Mouse (Mus musculus) kidney, embryonic 14.5 days (tissue): Measurements from ENCODE around the gene Gm2115. TPM values are rescaled to one million over a fixed set of nuclear protein-coding genes. Genes with fewer than 3 reads are reported as not detected.

ENCODE experiments used
- ATAC-seq: fragments of 200-750 bp; cut with Nextera tagmentation; 2 replicates; pipeline ENCODE4 v1.8.0; 2017; ENCODE audit warnings: moderate number of reproducible peaks, mild to moderate bottlenecking, moderate TSS enrichment, moderate library complexity; ENCODE audit not compliant: low FRiP score, low TSS enrichment
- H3K27ac ChIP-seq: fragments of 300-500 bp; sonication (generic); 2 replicates; pipeline ENCODE4 v1.5.1; 2014; ENCODE audit warnings: low read depth, mild to moderate bottlenecking, low read length, moderate library complexity, mixed read lengths
- H3K27me3 ChIP-seq: fragments of 300-500 bp; sonication (generic); 2 replicates; pipeline ENCODE4 v1.6.1; 2014; ENCODE audit warnings: mild to moderate bottlenecking, low read length; ENCODE audit not compliant: control insufficient read depth, insufficient read depth
- H3K36me3 ChIP-seq: fragments of 300-500 bp; sonication (generic); 2 replicates; pipeline ENCODE4 v1.6.1; 2014; ENCODE audit warnings: low read length, mixed read lengths; ENCODE audit not compliant: control insufficient read depth, insufficient read depth
- H3K4me1 ChIP-seq: fragments of 300-500 bp; sonication (generic); 2 replicates; pipeline ENCODE4 v1.6.1; 2014; ENCODE audit warnings: low read length, mixed read lengths; ENCODE audit not compliant: control insufficient read depth, insufficient read depth
- H3K4me2 ChIP-seq: fragments of 300-500 bp; sonication (generic); replicated peaks from 2 replicates; pipeline ENCODE4 v1.6.1; 2014; ENCODE audit warnings: low read depth, mild to moderate bottlenecking, low read length
- H3K4me3 ChIP-seq: fragments of 300-500 bp; sonication (generic); 2 replicates; pipeline ENCODE4 v1.5.1; 2014; ENCODE audit warnings: mild to moderate bottlenecking, low read length
- H3K9ac ChIP-seq: fragments of 300-500 bp; sonication (generic); 2 replicates; pipeline ENCODE4 v1.6.1; 2014; ENCODE audit warnings: low read depth, mild to moderate bottlenecking, low read length, moderate library complexity
- H3K9me3 ChIP-seq: fragments of 300-500 bp; sonication (generic); 2 replicates; pipeline ENCODE4 v1.6.1; 2016; ENCODE audit warnings: low read length; ENCODE audit not compliant: control insufficient read depth
- WGBS: fragments of 180-500 bp; shearing (Covaris S2); extraction: QIAGEN DNeasy Blood & Tissue Kit; methylation state at CpG from one replicate; pipeline ENCODE4 v1.1.7; 2014; 5-methylcytosine and 5-hydroxymethylcytosine counted together
- polyA plus RNA-seq: library from polyadenylated mRNA; unstranded; fragments of >200 nt; fragmentation: Nextera tagmentation; extraction: Ambion mirVana; gene quantifications from 2 replicates; pipeline ENCODE4 v1.2.1, GENCODE M21; 2014

Gm2115 gene
- polyA plus RNA-seq, 1 experiment from 2014 or later: 0.07 TPM

DNA sequence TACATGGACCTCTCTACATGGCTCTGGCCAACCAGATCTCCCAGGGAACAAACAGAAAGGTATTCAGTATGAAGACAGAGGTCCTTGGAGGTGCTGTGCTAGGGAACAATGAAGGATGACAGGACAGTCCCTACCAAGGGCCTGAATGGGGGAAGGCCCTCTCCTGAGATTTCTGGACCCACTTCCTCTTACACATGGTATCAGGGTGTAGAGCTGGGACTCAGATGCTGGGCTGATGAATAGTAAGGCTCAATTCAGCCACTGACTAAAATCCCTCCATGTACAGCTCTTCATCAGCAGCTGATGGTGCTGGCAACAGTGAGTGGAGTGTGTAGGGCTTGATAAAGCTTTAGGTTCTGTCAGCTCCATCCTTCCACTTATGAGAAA lies 66.2 kb downstream of the Gm2115 start:
- no peaks in the 10 kb centered on the region for H3K36me3 ChIP-seq
- H3K27me3 ChIP-seq: no peaks in the 10 kb centered on the region
- no peak; the same call in 1 of the 2 replicates for ATAC-seq
- no peaks in the 10 kb centered on the region for H3K9me3 ChIP-seq
- H3K4me3 ChIP-seq: no peak overlapping the region
- H3K9ac ChIP-seq: no peak overlapping the region
- no peak overlapping the region for H3K27ac ChIP-seq
- no peaks in the 10 kb centered on the region for H3K4me1 ChIP-seq
- no peak overlapping the region for H3K4me2 ChIP-seq

DNA sequence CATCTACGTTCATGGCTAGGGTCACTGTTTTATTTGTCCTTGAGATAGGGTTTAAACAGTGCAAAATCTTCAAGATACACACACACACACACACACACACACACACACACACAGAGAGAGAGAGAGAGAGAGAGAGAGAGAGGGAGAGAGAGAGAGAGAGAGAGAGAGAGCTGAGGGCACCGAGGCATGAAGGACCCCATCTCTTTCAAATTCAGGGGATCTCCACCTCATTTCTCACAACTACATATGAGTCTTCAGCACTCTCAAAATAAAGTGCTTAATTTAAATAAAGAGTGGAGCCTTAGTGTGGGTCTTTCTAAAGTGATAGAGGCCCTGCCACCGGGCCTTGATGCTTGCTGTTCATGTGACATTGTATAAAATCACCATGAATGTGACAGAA lies 67.2 kb downstream of the Gm2115 start:
- no peak overlapping the region for H3K27ac ChIP-seq
- ATAC-seq: no peak
- H3K9ac ChIP-seq: no peak overlapping the region
- no peak overlapping the region for H3K4me2 ChIP-seq
- no peaks in the 10 kb centered on the region for H3K27me3 ChIP-seq
- WGBS: 82% methylated on average over 3 of the region's 3 CpGs
- H3K4me1 ChIP-seq: no peaks in the 10 kb centered on the region
- H3K4me3 ChIP-seq: no peak overlapping the region
- no peaks in the 10 kb centered on the region for H3K9me3 ChIP-seq
- no peaks in the 10 kb centered on the region for H3K36me3 ChIP-seq

GRCm38 (mm10) chr7:84596633-84597032 lies 67.9 kb downstream of the Gm2115 start:
- H3K4me3 ChIP-seq: no peak overlapping the region
- WGBS: 87% methylated on average over 3 of the region's 3 CpGs
- H3K9me3 ChIP-seq: no peaks in the 10 kb centered on the region
- no peaks in the 10 kb centered on the region for H3K36me3 ChIP-seq
- ATAC-seq: no peak
- no peak overlapping the region for H3K9ac ChIP-seq
- H3K4me1 ChIP-seq: no peaks in the 10 kb centered on the region
- no peaks in the 10 kb centered on the region for H3K27me3 ChIP-seq
- no peak overlapping the region for H3K4me2 ChIP-seq
- H3K27ac ChIP-seq: no peak overlapping the region

DNA sequence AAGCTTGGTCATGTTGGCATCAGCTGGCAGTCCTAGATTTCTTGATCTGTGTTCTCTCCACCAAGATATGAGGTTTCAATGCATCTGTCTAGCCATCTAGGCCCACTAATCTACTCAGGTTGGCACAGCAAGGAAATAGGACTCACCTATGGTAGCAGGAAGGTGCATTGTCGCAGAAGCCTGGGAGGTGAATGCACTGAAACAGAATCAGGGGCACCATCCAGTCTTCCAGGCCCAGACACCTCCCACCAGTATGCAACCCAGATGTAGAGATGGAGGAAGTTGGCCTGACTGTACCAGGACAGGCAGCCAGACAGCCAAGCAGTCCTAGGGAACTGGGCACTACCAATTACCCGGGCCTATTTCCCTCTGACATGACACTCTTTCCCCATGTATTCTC lies 71.9 kb downstream of the Gm2115 start:
- H3K9ac ChIP-seq: no peak overlapping the region
- H3K4me2 ChIP-seq: no peak overlapping the region
- H3K36me3 ChIP-seq: no peaks in the 10 kb centered on the region
- no peaks in the 10 kb centered on the region for H3K9me3 ChIP-seq
- 98% methylated on average over 2 of the region's 2 CpGs for WGBS
- H3K27ac ChIP-seq: no peak overlapping the region
- no peaks in the 10 kb centered on the region for H3K4me1 ChIP-seq
- no peak overlapping the region for H3K4me3 ChIP-seq
- no peak for ATAC-seq
- H3K27me3 ChIP-seq: no peaks in the 10 kb centered on the region

- H3K4me1 ChIP-seq: no peaks in the 10 kb centered on the region
- WGBS: 85% methylated on average over 3 of the region's 3 CpGs
- no peak overlapping the region for H3K4me3 ChIP-seq
- H3K4me2 ChIP-seq: no peak overlapping the region
- H3K27ac ChIP-seq: no peak overlapping the region
- H3K9ac ChIP-seq: no peak overlapping the region
- ATAC-seq: no peak
- no peaks in the 10 kb centered on the region for H3K9me3 ChIP-seq
- no peaks in the 10 kb centered on the region for H3K27me3 ChIP-seq
- H3K36me3 ChIP-seq: no peaks in the 10 kb centered on the region
These were observed 72.6 kb downstream of the Gm2115 start for GRCm38 (mm10) chr7:84601331-84601730.

GRCm38 (mm10) chr7:84604501-84604900 lies 75.7 kb downstream of the Gm2115 start:
- no peak for ATAC-seq
- no peak overlapping the region for H3K27ac ChIP-seq
- H3K4me3 ChIP-seq: no peak overlapping the region
- H3K36me3 ChIP-seq: no peaks in the 10 kb centered on the region
- H3K27me3 ChIP-seq: no peaks in the 10 kb centered on the region
- no peaks in the 10 kb centered on the region for H3K4me1 ChIP-seq
- no peaks in the 10 kb centered on the region for H3K9me3 ChIP-seq
- WGBS: 57% methylated on average over 3 of the region's 3 CpGs
- H3K9ac ChIP-seq: no peak overlapping the region
- H3K4me2 ChIP-seq: no peak overlapping the region

DNA sequence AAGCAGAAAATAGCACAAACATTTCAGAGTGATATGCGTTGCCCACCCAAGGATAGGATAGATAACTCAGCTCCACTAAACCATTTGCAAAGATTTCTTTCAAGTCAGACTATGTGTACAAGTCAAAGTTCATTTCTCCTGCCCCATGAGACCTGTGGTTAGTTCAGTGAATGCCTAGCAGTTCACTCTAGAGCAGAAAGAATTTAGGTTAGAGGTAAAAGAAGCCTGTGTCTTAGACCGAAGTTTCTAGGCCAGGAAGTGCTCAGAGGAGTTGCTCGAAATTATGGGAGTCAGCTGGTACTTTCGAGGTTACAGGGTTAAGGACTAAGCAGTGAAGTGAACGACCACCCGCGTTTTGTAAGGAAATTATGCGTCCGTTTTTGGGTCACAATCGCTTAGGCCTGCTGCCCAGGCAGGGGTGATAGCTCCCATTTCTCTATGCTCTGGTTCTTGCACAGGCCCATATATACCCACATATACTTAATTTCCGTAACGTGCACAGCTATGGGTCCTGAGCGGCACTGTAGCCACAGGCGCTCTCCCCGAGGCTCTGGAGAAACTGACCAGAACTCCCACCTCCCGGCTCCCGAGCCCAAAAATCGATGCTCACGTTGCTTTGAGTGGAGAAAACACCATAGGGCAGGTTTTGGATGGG lies 76.4 kb downstream of the Gm2115 start:
- Histone ChIP-seq H3K4me3 (peak overlapping the region; percentile 56), H3K4me1 (no peaks in the 10 kb centered on the region), H3K9ac (peak overlapping the region; percentile 40; the same call in 1 of the 2 replicates), H3K27me3 (no peaks in the 10 kb centered on the region), H3K4me2 (peak overlapping the region; percentile 89), H3K36me3 (no peaks in the 10 kb centered on the region), H3K9me3 (no peaks in the 10 kb centered on the region), H3K27ac (no peak overlapping the region)
- peak; percentile 36; the same call in 1 of the 2 replicates for ATAC-seq
- 10% methylated on average over 19 of the region's 19 CpGs for WGBS

- WGBS: under 1% methylated on average over 36 of the region's 36 CpGs
- H3K9ac ChIP-seq: peak overlapping the region; percentile 42
- H3K4me3 ChIP-seq: peak overlapping the region; percentile 56
- no peaks in the 10 kb centered on the region for H3K27me3 ChIP-seq
- no peaks in the 10 kb centered on the region for H3K4me1 ChIP-seq
- ATAC-seq: peak; percentile 86
- H3K9me3 ChIP-seq: no peaks in the 10 kb centered on the region
- H3K4me2 ChIP-seq: peak overlapping the region; percentile 89
- no peaks in the 10 kb centered on the region for H3K36me3 ChIP-seq
- no peak overlapping the region for H3K27ac ChIP-seq
These were observed 77.0 kb downstream of the Gm2115 start for GRCm38 (mm10) chr7:84605704-84606292.

DNA sequence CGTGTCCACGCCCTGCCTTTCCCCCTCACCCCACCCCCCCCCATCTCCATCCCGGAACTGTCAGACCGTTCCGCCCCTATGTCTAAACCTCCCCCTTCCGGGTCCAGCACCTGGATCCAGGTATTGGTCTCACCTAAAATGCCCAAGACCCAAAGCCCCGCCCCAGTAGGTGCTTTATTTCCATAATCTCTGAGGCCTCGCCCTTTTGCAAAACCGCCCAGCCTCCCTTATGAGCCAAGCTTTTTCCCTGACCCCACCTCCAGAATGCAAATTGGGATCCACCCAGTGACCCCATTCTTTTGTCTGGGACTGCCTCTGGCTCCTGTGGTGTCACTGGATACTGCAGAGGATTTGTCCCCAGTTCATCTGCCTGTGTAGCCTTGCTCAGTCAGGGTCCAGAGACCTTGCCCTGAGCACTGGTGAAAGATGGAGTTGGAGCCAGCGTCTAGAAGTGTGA lies 77.6 kb downstream of the Gm2115 start, which contains the start of gene Fah:
Gene Fah (minus strand): TSS at position 430 of the 457 bp plus-strand sequence.
- Histone ChIP-seq H3K27me3 (no peaks in the 10 kb centered on the region), H3K9me3 (no peaks in the 10 kb centered on the region), H3K9ac (peak within 1 kb of the TSS; percentile 42), H3K4me1 (no peaks in the 10 kb centered on the region), H3K4me2 (peak within 1 kb of the TSS; percentile 89), H3K27ac (no peak within 1 kb of the TSS), H3K36me3 (no peaks in the 10 kb centered on the region), H3K4me3 (peak within 1 kb of the TSS; percentile 56)
- peak; percentile 77 for ATAC-seq
- 0% methylated on average over 10 of the region's 10 CpGs for WGBS
